Mouse (Mus musculus): ENCODE data around the gene Cebpa.

Cebpa gene

GRCm38 (mm10) chr7:35120146-35120691 is 1.1 kb downstream of the Cebpa start:
- DNase-seq (ENCODE audit: low spot score in 2 of 2): peak in 1 of 2 experiments; percentile 47

- DNase-seq (ENCODE audit: low spot score in 2 of 2): no peak
Observed at GRCm38 (mm10) chr7:35121150-35121549, 2.1 kb downstream of the Cebpa start.

GRCm38 (mm10) chr7:35122401-35123320 is 3.6 kb downstream of the Cebpa start:
- peak in 1 of 2 experiments; percentile 69 for DNase-seq (ENCODE audit: low spot score in 2 of 2)

- no peak for DNase-seq (ENCODE audit: low spot score in 2 of 2)
Observed at GRCm38 (mm10) chr7:35123431-35123953, 4.4 kb downstream of the Cebpa start.

DNA sequence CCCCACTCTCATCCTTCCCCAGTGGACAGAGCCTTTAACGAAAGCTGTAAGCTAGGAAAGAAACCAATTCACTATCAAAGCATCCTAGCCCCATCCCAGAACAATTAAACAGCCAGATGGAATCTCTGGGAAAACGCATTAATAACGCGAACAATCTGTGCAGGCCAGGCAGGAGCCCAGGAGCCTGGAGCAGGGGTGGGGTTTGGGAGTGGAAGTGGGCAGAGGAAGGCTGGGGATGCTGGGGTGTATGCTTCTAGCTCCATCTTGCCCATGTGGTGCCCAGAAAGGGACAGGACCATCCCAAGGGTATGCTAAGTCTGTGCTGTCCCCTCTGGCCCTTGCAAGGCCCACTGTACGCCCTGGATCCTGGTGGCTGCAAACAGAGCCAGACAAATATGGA is 5.1 kb downstream of the Cebpa start:
- DNase-seq (ENCODE audit: low spot score in 2 of 2): no peak

GRCm38 (mm10) chr7:35124745-35125144 is 5.7 kb downstream of the Cebpa start:
- no peak for DNase-seq (ENCODE audit: low spot score in 2 of 2)

- no peak for DNase-seq (ENCODE audit: low spot score in 2 of 2)
Observed at GRCm38 (mm10) chr7:35125971-35126370, 6.9 kb downstream of the Cebpa start.

GRCm38 (mm10) chr7:35127001-35127400 is 7.9 kb downstream of the Cebpa start:
- peak in 1 of 2 experiments; percentile 52 for DNase-seq (ENCODE audit: low spot score in 2 of 2)

- no peak for DNase-seq (ENCODE audit: low spot score in 2 of 2)
Observed at GRCm38 (mm10) chr7:35127721-35128120, 8.6 kb downstream of the Cebpa start.

DNA sequence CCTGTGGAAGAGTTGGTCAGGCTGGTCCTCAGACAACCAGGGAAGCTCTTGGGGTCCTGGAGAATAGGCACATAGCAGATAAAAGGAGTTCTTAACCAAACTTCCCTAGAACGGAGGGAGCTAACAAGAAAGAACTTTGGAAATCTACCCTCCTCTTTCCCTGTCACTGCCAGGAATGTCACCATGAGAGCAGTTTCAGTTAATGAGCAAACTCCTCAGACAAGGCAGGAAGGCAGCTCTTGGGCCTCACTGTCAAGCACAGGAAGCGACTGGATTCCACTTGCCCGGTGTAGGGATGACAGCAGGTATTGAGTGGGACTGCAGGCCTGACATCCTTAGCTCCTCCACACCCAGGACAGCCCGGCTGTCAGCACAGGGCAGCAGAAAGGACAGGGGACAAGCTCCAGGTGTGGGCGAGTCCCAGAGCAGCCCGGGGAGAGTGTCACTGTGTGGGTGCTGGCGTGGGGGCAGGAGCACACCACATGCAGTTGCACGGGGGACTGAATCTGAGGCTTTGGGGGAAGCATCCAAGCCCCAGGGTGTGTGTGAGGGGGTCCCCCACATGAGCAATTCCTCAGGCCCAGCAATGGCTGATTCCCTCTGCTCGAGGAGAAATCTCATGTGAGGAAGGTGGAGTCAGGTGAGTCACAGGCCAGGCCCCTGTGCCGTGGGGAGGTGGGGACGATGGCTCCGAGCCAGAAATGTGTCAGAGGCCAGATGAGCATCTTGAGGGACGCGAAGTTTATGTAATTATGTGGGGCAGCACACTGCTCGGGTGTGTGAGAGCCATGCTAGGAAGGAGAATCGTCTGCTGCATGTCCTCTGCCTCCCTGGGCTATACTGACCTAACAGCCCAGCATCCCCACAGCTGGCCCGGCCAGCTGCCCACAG is 9.8 kb downstream of the Cebpa start:
- peak; percentile 64 to 78 for DNase-seq (ENCODE audit: low spot score in 2 of 2)

DNA sequence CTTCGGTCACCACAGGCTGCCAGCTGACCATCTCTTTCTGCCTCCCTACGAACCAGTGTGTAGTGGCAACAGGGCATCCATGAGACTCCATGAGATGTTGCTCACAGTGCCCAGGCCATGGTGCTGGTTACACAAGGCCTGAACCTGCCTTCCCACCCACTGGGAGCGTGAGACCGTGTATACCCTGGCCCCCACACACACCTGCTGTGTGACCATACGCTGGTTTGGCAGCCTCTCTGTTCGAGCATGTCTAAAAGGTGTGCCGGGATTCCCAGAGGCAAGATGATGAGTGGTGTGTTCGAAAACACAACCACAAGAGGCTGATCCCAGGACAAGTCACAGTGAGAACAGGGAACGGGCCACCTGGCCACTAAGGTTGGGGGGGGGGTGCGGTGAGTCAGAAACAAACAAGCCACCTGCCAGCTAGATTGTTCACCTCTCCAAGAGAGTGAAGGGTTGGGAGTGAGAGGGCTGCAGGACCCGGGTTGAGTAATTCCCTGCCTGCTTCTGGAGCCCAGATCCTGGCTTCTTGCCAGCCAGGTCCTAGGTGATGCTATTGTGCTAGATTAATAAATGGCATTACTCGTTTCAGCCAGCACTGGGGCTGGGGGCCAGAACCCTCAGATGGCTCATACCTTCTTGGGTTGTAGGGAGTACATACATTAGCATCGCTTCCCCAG is 11.1 kb downstream of the Cebpa start:
- DNase-seq (ENCODE audit: low spot score in 2 of 2): peak in 1 of 2 experiments; percentile 71

DNA sequence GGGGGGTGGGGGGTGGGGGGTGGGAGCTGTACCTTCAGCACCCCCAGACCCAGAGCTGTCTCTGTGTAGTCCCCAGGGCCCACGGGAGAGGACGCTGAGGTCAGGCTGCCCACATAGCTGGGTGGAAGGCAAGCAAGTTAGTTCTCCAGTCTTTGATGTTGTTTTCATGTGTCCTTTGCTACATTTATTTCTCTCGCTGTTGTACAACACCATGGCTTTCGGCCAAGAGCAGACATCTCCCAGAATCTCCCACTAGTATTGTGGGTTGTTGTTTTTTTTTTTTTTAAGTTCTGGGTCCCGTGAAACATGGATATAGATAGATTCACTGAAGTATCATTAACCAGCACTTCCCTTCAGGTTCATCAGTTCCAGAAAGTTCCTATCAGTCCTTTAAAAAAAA is 11.8 kb downstream of the Cebpa start:
- DNase-seq (ENCODE audit: low spot score in 2 of 2): no peak

DNA sequence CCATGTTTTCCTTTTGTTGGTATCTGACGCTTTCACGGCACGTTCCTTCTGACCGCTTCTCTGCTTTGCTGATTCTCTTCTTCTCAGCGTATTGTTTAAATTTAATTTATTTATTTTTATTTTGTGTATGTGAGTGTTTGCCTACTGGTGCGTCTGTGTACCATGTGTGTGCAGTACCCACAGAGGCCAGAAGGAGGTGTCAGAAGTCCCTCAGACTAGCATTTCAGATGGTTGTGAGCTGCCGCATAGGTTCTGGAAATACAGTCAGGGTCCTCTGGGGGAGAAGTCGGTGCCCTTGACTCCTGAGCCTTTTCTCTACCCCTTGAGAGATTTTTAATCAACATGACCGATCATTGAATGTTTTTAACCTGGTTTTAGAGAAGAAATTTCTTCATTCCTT is 12.5 kb downstream of the Cebpa start:
- DNase-seq (ENCODE audit: low spot score in 2 of 2): no peak

DNA sequence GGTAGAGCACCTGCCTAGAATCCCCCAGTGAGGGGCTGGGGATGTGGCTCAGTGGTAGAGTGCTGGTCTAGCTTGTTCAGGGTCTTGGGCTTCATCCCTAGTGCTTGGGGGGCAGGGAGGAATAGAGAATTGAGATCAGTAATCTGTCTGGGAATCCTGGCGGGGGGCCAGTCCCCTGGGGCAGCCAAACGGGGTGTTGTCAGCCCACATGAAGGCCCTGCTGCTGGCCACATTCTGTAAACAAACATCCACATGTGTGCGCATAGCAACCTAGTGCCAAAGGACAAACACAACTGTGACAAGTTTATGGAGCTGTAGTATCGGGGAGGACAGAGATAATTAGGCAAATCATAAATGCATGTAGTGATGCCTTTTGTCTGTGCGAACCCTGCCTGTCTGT is 15.5 kb downstream of the Cebpa start:
- no peak for DNase-seq (ENCODE audit: low spot score in 2 of 2)

- DNase-seq (ENCODE audit: low spot score in 2 of 2): no peak
Observed at GRCm38 (mm10) chr7:35137524-35137923, 18.4 kb downstream of the Cebpa start.

GRCm38 (mm10) chr7:35138481-35138880 is 19.4 kb downstream of the Cebpa start:
- DNase-seq (ENCODE audit: low spot score in 2 of 2): no peak

DNA sequence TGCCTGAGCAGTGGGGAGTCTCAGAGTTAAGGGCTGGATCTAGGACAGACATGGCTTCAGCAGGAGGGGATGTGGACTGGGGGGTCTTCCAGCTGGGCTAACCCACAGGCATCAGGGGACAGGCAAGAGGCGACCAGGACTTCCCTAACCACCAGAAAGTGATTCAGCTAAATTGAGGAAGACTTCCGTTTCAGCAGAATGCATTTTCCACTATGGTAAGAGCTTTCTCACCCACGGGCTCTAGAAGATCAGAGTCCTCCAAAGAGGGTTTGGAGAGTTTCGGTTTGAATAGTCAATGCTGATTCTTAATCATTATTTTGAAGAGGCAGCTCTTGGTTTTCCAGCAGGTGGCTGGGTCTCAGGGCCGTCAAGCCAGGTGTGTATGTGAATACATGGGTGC is 20.8 kb downstream of the Cebpa start:
- DNase-seq (ENCODE audit: low spot score in 2 of 2): no peak

DNA sequence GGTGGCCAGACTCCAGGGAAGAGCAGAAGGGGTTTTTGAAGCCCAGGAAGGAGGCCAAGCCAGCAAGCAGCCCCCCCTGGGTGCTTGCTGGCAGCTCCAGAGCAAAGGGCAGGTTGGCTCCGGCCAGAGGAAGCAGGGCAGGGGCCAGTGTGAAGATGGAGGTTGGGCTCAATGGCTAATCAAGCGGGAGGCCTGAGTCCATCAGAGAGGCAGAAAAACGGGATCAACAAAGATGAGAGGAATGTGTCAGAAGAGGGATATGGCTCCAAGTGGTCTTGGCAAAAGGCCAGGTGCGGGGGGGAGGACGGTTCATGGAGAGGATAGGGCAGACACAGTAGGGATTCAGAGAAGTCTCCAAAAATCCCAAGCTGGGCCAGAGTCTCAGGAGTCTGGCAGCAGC is 22.4 kb downstream of the Cebpa start:
- DNase-seq (ENCODE audit: low spot score in 2 of 2): no peak

- DNase-seq (ENCODE audit: low spot score in 2 of 2): no peak
Observed at GRCm38 (mm10) chr7:35142522-35142921, 23.4 kb downstream of the Cebpa start.

DNA sequence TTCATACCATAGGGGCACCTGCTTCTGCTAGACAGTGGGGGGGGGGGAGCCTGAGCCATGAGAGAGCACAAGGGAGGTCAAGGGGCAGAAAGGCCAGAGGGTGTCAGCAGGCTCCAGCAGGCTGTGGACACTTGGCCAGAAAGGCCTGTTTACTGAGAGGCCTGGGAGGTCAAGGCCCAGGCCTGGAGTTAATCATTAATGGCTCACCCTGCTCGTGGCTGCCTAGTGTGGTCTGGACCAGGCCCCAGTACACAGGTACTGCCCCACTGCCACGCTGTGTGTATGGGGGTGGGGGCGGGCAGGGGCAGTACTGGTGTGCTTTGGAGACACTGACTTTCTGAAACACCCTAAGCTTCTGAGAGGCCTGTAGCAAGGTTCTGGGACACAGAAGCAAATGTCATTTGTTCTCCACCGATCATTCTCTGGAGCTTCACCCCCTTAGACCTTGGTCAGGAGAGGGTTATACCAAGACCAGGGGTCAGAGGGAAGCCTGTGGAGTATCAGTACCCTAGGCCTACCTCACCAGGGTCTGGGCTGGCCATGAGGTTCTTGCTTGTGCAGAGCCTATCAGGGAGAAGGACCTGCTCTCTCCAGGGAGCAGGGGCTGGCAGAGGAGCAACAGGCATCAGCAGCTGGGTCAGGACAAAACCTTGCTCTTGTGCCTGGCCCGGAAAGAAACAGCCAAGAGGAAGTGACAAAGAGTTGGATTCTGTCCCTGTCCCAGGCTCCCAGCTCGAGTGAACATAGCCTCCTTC is 24.9 kb downstream of the Cebpa start:
- no peak for DNase-seq (ENCODE audit: low spot score in 2 of 2)

DNA sequence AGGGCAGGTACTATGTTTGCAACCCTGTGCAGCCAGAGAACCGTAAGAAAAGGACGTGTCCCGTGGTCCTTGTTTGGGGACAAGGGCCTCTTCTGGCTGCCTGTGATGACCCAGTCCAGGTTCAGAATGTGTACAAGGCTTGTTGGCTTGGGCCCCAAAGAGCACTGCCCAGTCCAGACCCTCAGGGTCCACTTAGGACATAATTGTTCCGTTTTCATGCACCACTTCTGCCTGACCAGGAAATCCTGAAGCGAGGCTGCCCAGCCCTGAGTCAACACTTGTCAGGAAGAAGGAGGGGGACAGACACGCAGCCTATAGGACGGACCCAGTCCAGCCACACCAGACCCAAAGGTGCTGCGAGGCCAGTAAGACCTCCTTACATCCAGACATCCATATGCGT is 26.0 kb downstream of the Cebpa start:
- no peak for DNase-seq (ENCODE audit: low spot score in 2 of 2)

Measured in urinary bladder, postnatal 36 days (tissue).